Mouse (Mus musculus): ENCODE measurements at regions not wholly inside any gene's neighbourhood (a gene's known extent, or its start where the extent isn't known, plus 50 kb on each side); places are given as distances from the start of the nearest gene placed in this dataset.
A peak's percentile ranks its signal among the peaks of the same experiment; 100 is the strongest.

- DNase-seq = no peak
Observed at GRCm38 (mm10) chr2:158909086-158909485, 114.5 kb downstream of the Dhx35 start.

GRCm38 (mm10) chr2:158910325-158910724 lies 115.7 kb downstream of the Dhx35 start:
- no peak for DNase-seq

GRCm38 (mm10) chr2:158911191-158911590 lies 116.6 kb downstream of the Dhx35 start:
- no peak for DNase-seq

- DNase-seq = no peak
Observed at GRCm38 (mm10) chr2:158912631-158913258, 118.1 kb downstream of the Dhx35 start.

- peak; percentile 97 for DNase-seq
Observed at GRCm38 (mm10) chr2:158917398-158917797, 122.8 kb downstream of the Dhx35 start.

GRCm38 (mm10) chr2:158918312-158918711 lies 123.7 kb downstream of the Dhx35 start:
- no peak for DNase-seq

- no peak for DNase-seq
Observed at GRCm38 (mm10) chr2:158921342-158922255, 127.0 kb downstream of the Dhx35 start.

DNA sequence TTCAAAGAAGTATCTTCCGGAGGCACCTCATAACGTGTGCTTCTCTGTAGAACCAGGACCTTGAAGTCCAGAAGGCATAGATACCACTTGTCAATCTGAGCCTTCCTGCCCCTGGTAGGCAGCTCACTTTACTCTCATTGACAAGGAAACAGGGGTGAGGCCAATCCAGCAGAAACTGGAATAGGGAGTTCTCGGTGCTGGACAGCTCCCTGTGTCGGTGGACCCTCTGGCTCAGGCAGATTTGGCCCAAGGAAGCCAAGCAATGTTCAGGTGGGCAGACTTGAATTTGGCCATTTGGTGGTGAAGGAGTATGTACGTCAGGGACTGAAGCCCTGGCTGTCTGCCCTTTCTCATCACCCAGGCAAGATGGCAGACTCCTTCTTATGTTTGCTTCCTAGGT lies 128.2 kb downstream of the Dhx35 start:
- no peak for DNase-seq

DNA sequence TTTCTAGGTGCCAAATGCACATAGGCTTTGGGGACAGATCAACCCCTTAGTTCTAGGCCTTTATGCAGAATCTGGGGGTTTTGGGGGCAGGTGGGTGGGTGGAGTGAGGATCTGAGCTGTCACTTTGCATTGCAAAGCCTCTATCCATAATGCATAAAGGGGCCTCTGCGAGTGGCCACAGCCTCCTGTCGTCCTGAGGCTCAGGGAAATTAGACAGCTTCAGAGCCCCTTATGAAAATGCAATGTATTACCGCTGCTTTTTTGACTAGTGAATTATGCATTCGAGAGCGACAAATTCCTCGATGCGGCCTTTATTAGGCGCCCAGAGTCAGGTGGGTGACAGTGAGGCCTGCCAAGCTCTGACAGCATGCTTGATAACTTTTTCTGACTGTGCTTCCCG lies 134.9 kb downstream of the Dhx35 start:
- no peak for DNase-seq

DNA sequence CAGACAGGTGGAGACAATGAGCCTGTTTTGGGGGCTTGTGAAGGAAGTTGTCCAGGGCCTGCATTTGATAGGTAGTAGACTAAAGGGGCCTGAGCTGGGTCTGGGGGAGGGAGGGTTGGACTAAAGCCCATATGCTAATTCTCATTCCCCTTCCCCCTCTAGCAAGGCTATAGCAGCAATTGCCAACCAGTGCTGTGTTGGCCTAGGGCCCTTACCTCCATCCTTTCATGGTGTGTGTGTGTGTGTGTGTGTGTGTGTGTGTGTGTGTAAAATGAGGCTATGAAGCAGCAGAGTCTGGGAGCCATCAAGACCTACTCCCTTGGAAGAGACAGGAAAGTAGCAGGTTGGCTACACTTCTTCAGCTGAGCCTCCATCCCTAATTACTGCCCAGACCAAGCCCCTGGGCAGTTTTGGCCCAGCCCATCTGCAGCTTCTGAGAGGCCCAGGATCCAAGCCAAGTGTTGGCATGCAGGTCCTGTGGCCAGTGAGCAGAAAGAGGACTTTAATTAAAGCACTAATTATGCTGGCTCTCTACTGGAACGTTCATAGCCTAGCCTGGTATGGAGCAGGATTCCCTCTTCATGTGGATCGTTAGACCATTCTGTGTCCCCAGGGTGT lies 143.4 kb downstream of the Dhx35 start:
- DNase-seq = no peak

- no peak for DNase-seq
Observed at GRCm38 (mm10) chr2:158949418-158949817, 154.8 kb downstream of the Dhx35 start.

DNA sequence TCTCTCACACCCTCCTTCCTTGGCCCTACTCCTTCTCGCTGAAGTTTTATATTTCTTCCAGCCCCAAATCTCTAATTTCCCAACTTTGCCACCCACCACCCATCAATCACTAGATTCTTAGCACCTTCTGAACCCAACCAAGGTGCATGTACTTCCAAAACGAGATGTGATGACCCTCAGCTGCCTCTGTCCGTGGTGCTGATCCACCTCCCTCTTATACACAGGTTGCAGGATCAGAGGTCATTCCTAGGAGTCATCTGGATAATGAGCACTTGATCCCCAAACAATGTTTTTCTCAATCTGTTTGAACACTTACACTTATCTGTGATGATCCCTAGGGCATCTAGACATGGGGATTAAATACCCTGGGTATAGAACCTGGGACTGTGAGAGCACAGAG lies 156.5 kb downstream of the Dhx35 start:
- no peak for DNase-seq

DNA sequence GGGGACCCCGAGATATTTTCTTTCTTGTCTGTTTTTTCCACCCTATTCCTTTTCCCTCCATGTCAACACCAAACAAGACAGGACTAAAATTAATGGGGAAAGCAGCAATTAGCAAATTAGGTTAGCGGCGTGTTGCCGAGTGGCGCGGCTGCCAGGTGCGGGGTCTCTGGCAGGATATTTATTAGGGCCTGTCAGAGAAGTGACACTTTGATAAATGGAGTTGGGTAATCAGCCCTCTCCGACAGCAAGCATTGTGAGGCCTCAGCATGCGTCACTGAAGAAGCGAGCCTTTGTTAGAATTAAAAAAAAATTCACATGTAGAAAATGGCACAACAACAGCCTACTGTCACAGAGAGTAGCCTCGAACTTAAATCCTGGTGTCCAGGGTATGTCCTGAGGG lies 162.3 kb downstream of the Dhx35 start:
- no peak for DNase-seq

DNA sequence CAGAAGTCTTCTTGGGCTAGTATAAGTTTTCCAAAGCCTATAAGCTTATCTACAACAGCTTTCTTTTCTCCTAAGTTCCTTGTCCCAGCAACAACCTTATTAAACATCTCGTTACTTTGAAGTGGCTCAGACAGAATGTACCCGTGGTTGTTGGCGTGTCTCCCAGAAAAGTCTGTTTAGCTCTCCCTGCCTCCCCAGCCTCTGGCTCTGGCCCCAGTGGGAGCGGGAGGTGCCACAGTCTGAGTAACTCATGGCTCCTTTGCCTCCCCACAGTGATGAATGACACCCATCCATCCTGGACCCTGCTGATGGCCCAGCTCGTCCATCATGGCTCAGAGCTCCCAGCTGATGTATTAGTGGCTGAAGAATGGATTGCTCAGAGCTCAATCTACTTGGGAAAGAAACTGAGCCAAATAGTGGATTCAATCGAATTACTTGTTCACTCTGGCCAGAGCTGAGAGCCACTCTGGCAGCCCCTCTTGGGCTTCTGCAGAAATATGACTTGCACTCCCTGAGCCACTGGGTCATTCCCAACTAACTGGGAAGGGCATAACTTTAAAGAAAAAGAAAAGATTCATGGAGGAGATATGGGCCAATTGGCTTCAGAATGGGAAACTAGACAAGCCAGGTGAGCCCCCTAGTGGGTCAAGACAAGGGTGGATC lies 170.5 kb downstream of the Dhx35 start:
- DNase-seq = peak; percentile 96

GRCm38 (mm10) chr2:158972178-158972577 lies 177.6 kb downstream of the Dhx35 start:
- no peak for DNase-seq

GRCm38 (mm10) chr2:158985529-158986148 lies 191.0 kb downstream of the Dhx35 start:
- DNase-seq = no peak

DNA sequence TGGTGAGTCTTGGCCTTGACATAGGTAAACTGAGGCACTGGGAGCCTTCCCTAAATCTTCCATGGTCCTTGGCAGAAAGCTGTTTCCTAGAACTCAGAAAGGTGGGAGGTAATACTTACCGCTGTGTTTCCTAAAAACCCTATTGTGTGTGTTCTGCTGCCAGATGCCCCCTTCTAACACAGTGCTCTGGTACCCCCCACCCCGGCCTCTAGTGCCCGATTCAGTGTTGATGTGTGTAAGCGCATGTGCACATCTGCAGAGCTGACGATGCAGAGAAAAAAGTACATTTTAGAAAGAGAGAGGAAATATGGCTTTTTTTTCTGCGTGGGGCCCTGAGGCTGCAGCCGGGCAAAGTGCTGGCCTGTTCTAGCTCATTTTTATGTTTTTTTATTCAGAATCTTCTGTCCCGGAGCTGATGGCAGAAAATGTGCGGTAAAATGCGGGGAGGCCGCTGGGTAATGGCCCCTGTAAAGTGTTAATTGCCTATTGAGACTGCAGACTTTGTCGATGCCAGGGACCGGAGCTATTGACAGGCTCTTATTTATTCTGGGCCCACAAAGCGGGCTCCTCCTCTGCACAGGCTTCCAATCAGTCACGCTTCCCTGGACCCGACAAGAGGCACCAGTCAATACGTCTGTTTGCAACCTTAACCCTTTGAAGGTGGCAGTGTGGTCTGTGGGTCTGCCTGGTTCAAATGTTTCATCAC lies 208.0 kb downstream of the Dhx35 start:
- no peak for DNase-seq

GRCm38 (mm10) chr2:159003187-159003497 lies 208.5 kb downstream of the Dhx35 start:
- no peak for DNase-seq

DNA sequence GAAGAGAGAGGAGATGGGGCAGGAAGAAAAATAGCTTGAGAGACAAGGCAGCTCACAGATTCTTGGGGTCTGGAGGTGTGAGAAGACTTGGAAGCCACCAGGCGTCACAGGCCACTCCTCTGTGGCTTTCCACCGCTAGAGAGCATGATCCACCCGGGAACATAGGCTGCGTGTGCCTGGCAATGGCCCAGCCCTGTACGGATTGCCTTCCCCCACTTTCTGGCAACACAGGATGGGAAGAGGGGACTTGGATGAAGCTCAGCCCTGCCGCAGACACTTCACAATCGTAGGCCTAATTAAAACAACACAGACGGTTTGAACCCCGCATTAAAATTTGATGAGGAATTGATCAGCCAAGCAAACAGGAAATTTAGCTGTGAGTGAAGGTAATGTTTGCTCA lies 209.8 kb downstream of the Dhx35 start:
- no peak for DNase-seq

GRCm38 (mm10) chr2:159012725-159013124 lies 218.1 kb downstream of the Dhx35 start:
- no peak for DNase-seq

DNA sequence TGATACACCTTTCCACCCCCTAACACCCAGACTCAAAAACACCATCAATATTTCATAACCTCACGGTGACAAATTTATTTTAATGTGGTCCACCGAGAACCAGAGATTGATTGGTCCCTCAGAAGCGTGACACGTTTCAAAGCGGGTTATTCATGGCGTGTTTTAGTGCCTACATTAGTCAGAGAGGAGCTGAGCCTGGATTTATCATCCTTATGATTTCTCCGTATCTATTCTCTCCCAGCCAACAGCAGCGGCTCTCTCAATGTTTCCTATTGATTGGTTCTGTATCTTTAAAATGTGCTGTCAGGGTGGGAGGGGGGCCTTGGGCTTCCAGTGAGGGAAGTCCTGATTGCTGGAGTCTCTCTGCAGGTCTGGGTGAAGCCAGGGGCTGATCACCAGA lies 219.9 kb downstream of the Dhx35 start:
- DNase-seq = peak; percentile 68

- peak; percentile 96 for DNase-seq
Observed at GRCm38 (mm10) chr2:159019921-159020534, 225.4 kb downstream of the Dhx35 start.
